Mouse (Mus musculus) regulatory T cell (primary cell): ENCODE results near the gene Wdr83os.

Source experiments
- in situ Hi-C: fragments of 300-600 bp; cut with MboI, MseI; formaldehyde crosslinking; loops from one replicate; pipeline ENCODE4 v1.15.1; 2025; ENCODE audit warnings: high pct_unique_total_duplicates

The Wdr83os gene

DNA sequence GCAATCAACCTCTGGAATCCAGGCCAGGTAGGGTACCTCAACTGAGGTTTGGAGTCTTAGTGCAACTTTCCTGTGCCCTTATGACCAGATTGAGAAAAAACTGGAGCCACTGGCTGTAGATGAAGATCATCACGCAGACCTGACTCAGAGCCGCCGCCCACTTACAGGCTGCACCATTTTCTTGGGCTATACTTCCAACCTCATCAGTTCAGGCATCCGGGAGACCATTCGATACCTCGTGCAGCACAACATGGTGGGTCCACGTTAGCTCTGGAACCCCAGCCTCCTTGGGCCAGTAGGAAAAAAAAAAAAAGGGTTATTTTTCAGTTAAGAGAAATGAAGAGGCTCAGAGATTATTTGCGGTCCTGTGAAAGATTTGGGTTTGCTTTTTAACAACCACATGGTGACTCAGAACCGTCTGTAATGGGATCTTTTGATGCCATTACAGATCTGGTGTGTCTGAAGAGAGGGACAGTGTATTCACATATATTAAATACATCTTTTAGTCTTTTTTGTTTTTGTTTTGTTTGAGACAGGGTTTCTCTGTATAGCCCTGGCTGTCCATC lies 8.1 kb upstream of the Wdr83os start:
- in situ Hi-C loops: no loop called here

DNA sequence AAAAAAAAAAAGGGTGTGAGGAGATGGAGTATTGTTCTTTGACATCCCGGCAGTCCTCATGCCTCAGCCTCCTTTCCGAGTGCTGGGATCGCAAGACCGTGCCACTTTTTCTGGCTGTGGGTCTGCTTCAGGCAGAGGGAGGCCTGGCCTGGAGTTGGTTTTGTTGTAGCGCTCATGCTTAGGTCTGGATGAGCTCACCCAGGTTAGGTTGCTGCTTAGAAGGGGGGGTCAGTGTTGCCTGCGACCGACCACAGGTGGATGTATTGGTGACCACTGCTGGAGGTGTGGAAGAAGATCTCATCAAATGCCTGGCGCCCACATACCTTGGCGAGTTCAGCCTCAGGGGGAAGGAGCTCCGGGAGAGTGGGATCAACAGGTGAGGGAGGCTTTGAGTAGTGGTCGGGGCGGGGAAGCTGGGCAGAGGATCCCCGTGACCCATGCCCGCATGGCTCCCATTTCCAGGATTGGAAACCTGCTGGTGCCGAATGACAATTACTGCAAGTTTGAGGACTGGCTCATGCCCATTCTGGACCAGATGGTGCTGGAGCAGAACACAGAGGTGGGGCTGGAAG lies 7.4 kb upstream of the Wdr83os start:
- in situ Hi-C loops: no loop called here

GRCm38 (mm10) chr8:85074167-85074566 lies 6.4 kb upstream of the Wdr83os start:
- in situ Hi-C loops: no loop called here

- in situ Hi-C loops: loop anchor here (5.0 kb wide), 1 partner anchor 102 kb away; no protein-coding TSS in a partner anchor
Observed at GRCm38 (mm10) chr8:85074617-85075016, 5.9 kb upstream of the Wdr83os start.

DNA sequence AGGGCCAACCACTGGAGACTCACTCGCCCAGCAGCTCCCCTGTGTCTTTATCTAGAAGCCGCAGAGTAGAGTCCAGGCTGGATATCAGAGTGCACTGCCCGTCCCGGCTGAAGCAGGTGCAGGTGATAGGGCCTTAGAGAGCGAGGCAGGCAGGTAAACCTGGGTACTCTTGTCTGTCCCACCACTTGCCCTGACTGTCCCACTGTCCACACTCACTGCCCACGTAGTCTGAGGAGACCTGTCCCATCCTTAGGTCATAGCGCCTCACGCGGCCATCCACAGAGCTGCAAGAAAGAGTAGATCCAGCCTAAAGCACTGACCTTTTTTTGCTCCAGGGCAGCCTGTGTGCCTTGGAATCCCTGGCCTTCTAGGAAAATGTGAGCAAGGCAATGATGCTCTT lies 4.5 kb upstream of the Wdr83os start:
- in situ Hi-C loops: loop anchor here (5.0 kb wide), 1 partner anchor 104 kb away; no protein-coding TSS in a partner anchor

- in situ Hi-C loops: loop anchor here (5.0 kb wide), 1 partner anchor 105 kb away; no protein-coding TSS in a partner anchor
Observed at GRCm38 (mm10) chr8:85076993-85077392, 3.5 kb upstream of the Wdr83os start.

GRCm38 (mm10) chr8:85080214-85080531 lies 367 bp upstream of the Wdr83os start:
- in situ Hi-C loops: loop anchor here (10.0 kb wide), 1 partner anchor 225 kb away; no protein-coding TSS in a partner anchor

- in situ Hi-C loops: loop anchor here (10.0 kb wide), 1 partner anchor 224 kb away; no protein-coding TSS in a partner anchor
Observed at GRCm38 (mm10) chr8:85081216-85081555, 646 bp downstream of the Wdr83os start, which contains the start of gene Wdr83. Gene Wdr83, minus strand, starts transcription at chr8:85081306.

DNA sequence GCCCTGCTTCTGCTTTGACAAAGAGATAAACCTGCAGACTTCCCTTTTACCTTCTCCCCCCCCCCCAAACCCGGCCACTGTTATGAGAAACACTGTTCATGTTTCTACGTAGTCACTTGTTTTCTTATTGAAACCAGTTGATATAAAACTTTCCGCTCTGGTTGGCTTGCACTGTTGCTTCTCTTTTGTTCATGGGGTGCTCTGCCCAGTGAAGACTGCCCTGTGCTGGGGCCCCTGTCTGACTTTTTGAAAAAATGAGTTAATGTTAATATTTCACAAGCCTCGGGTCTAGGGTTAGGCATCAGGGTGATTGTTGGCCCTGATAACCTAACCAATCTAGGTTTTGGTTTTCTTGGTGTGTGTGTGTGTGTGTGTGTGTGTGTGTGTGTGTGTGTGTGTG lies 1.6 kb downstream of the Wdr83os start:
- in situ Hi-C loops: loop anchor here (10.0 kb wide), 1 partner anchor 223 kb away; no protein-coding TSS in a partner anchor

DNA sequence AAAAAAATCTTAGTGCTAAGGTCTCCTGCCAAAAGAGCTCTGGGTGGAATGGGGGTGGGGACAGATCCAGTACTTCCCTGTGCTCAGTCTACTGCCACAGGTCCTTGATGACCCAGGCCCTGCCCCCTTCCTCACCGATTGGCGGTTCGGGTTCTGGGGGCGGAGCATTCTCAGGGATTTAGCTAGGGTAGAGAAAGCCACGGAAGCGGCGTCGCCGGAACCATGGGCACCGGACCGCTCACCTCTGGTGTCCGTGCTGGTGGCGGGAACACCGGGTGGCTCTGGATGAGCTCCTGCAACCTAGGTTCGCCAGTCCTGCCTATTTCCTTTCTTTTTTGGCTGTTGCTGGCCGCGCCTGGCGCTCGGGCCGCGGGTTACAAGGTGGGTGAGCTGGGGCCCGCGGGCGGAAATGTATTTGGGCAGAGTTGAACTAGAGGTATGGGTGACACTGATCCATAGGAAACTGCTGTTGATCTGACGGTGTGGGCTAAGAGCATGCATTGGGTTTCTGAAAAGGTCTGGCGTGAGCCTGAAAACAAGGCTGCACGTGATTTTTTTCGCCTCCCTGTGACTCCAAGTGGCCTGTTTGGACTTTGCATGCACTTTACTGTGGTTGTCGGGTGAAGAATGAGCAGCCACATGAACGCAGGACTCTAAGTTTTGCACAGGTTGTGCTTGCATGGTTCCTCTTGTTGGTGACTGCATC lies 2.7 kb downstream of the Wdr83os start, which contains the start of gene Man2b1:
Gene Man2b1, plus strand, starts transcription at position 163 of the 706 bp plus-strand sequence.
- in situ Hi-C loops: loop anchor here (10.0 kb wide), 1 partner anchor 222 kb away; no protein-coding TSS in a partner anchor

DNA sequence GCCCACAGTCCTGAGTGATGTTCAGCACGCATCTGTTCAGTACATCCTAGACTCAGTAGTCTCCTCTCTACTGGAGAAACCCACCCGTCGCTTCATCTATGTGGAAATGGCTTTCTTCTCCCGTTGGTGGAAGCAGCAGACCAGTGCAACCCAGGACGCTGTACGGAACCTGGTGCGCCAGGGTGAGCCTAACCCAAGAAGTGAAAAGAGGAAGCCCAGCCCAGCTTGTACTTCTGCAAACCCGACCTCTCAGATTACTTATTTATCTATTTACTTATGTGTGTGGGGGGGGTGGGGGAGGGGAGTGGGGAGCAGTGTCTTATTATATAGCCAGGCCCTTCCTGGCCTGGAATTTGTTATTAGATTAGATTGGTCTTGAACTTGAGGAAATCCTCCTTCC lies 4.1 kb downstream of the Wdr83os start:
- in situ Hi-C loops: loop anchor here (10.0 kb wide), 1 partner anchor 220 kb away; no protein-coding TSS in a partner anchor

DNA sequence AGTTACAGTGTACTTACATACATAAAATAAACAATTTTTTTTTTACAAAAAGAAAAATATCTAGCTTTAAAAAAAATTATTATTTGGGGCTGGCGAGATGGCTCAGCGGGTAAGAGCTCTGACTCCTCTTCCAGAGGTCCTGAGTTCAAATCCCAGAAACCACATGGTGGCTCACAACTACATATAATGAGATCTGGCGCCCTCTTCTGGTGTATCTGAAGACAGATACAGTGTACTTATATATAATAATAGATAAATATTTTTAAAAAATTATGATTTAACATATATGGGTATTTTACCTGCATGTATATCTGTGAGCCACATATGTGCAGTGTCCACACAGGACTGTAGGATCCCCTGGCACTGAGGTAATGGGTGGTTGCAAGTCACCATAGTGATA lies 5.7 kb downstream of the Wdr83os start:
- in situ Hi-C loops: loop anchor here (10.0 kb wide), 1 partner anchor 219 kb away; no protein-coding TSS in a partner anchor

DNA sequence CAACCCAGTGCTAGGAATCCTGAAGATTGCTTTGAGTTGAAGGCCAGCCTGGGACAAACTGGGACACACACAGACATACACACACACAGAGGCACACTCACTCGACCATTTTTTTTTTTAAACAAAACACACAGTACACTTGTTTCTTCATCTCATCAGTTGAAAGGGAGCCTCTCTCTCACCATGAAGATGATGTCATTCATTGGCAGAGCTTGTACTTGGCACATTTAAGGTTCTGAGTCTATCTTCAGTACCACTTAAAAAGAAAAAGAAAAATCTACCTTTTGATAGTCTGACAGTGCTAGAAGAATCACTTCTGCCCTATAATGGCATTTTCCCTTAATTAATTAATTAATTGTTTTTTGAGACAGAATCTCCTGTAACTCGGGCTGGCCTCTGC lies 8.2 kb downstream of the Wdr83os start:
- in situ Hi-C loops: loop anchor here (10.0 kb wide), 1 partner anchor 216 kb away; no protein-coding TSS in a partner anchor

GRCm38 (mm10) chr8:85090856-85091255 lies 10.3 kb downstream of the Wdr83os start:
- in situ Hi-C loops: no loop called here

- in situ Hi-C loops: no loop called here
Observed at GRCm38 (mm10) chr8:85091526-85092090, 11.1 kb downstream of the Wdr83os start.

- in situ Hi-C loops: no loop called here
Observed at GRCm38 (mm10) chr8:85095051-85095450, 14.5 kb downstream of the Wdr83os start.

DNA sequence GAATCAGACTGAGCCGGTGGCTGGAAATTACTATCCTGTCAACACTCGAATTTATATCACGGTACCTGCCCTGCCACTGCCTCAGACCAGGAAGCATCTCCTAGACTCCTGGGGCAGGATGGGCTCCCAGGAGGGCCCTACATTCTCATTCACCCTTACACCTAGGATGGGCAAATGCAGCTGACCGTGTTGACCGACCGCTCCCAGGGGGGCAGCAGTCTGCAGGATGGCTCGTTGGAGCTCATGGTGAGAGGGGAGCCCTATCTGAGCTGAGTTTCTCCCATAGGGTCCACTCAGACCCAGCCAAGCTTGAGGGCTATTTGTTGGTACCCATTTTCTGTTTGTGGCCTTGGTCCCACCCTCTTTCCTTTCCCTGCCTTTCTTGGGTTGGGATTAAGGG lies 15.0 kb downstream of the Wdr83os start:
- in situ Hi-C loops: no loop called here

GRCm38 (mm10) chr8:85096196-85096595 lies 15.7 kb downstream of the Wdr83os start:
- in situ Hi-C loops: no loop called here

DNA sequence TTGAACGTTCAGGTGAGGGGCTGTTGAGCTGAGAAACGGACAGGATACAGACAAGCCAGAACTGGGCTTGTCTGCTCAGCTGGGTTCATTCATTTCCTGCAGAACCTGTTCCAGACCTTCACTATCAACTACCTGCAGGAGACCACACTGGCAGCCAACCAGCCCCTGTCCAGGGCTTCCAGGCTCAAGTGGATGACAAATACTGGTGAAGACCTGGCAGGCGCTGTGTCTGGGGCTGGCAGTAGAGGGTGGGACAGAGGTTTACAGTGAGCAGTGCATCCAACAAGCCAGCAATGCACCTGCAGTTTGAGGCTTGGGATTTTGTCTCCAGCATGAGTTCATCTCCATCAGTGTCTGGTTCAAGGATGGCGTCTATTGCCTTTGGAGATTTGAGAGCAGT lies 16.3 kb downstream of the Wdr83os start:
- in situ Hi-C loops: no loop called here

DNA sequence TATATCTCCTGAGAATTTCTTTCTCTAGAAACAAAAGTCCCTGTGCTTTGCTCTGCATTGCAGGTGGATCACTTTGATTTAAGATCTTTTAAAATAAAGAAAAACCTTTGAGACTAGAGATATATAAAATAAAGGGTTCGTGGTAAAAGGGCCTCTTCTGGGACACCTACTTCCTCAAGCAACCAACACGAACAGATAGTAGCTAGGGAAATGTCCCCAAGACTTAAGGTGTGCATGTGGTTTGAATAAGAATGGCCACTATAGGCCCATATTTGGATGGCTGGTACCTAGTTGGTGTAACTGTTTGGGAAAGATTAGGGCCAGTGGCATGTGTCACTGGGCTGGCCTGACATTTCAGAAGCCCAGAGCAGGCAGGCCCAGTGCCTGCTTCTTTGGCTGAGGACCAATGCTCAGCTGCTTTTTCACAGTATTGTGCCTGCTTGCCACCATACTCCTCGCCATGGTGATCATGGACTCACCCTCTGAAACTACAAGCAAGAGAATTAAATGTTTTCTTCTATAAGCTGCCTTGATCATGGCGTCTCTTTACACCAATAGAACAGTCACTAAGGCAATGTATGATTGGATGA lies 19.6 kb downstream of the Wdr83os start:
- in situ Hi-C loops: no loop called here

DNA sequence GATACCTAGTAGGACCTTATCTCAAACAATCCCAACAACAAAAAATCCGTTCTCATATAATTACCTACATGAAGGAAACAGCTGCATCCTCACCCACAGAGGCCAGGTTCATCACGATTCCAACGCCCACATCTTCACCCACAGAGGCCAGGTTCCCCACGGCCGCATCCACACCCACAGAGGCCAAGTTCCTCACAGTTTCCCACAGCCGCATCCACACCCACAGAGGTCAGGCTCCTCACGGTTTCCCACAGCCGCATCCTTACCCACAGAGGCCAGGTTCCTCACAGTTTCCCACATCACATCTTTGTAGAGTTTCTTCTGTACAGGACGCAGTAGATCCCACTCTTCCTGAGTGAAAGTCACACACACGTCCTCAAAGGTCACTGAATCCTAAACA lies 32.7 kb downstream of the Wdr83os start:
- in situ Hi-C loops: no loop called here

DNA sequence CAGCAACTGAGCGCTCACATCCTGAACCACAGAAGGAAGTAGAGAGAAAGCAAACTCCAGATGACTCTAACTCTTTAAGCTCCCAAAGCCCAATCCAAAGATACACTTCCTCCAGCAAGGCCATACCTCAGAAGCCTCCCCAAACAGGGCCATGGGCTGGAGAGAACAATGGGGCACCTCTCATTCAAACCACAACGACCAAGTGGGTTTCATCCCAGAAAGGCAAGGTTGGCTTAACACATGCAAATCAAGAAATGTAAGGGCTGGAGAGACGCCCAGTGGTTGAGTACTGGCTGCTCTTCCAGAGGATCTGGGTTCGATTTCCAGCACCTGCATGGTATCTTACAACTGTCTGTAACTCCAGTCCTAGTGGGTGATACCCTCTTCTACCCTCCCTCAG lies 35.0 kb downstream of the Wdr83os start:
- in situ Hi-C loops: no loop called here
